Mouse (Mus musculus): ENCODE results near the gene Ptpa. TPM values are rescaled to one million over a fixed set of nuclear protein-coding genes. Genes with fewer than 3 reads are reported as not detected.

Gene Ptpa
- total RNA-seq, 2 experiments from 2014 or later = 163 to 169 TPM

DNA sequence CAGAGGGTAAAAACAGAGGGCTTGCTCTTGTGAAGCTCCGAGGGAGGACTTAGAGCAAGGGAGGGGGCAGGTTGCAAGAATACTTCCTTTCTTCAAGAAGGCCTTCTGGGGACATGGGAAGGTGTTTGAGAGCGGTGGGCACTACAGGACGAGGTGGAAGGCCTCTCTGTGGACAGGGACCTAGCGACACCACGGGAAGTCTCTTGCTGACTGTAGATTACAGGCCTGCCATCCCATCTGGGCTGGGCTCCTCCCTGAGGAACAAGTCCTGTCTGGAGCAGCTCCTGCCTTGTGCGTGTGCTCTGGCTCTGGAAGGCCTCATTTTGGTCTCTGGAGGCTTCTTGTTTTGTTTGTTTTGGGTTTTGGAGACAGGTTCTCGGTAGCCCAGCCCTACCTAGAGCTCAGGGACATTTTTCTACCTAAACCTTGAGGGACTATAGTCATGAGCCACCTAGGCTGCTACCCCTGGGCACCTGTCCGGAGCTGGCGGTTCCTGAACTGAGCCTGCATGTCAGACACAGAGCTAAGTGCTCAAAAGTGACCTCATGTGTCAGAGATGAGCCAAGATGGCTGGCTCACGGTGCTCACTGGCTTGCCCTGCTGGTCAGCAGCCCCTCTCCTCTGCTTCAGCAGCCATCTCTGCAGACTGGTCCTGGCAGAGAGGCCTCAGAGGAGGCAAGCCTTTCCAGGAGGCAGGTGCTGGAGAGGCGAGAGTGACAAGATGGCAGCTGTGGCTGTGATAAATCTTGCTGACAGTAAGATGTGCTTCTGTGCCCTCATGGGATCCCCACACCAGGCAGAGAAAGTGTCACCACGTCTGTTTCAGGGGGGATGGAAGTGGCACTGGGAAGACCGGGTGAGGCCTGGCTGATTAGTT is 40.5 kb downstream of the Ptpa start:
- no peak for DNase-seq (ENCODE audit: extremely low spot score in 1 of 2, low spot score in 1 of 2)

DNA sequence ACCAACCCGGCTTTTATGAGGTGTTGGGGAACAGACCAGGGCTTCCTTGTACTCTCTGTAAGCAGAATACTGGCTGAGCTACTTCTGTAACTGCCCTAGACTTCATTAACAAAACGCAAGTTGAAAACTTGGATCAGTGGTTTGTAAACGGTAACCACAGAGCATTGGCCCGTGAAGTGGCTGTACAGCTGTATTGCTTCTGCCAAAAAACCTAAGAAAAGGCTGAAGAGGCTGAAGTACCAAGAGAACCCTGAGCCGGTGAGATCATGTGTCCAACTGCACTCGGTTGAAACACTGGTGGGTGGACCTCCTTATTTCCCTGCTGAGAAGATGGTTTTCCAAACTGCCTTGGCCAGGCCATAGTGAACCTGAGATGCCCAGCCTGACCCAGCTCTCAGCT is 42.5 kb downstream of the Ptpa start:
- DNase-seq (ENCODE audit: extremely low spot score in 1 of 2, low spot score in 1 of 2) = no peak

DNA sequence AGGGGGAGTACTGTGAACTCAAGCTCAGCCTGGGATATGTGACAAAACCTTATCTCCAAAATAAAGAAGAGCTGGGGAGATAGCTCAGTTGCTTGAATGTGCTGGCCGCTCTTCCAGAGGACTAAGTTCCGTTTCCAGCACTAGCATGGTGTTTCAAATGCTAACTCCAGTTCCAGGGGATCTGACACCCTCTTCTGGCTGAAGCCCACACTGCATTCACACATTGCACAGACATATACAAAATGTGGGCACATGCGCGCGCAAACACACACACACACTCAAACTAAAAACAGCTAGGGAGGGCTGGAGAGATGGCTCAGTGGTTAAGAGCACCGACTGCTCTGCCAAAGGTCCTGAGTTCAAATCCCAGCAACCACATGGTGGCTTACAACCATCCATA is 43.4 kb downstream of the Ptpa start:
- DNase-seq (ENCODE audit: extremely low spot score in 1 of 2, low spot score in 1 of 2) = no peak

DNA sequence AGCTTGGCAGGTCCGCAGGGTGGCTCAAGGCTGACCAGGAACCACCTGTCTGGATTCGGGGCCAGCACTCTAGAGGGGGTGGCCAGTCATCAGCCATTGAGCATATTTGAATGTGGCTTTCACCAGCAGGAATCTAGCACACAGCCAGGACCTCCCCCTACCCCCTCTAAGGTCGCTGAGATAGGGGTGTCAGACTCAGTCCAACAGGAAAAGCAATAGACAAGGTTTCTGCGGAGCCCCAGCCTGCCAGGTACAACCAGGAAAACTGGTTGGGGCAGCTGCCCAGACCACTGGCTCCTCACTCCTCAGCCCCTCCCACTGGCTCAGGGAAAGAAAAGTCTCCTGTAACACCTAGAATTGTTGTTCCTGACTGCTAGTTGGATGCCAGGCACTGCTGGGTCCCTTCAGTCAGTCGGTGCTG is 47.5 kb downstream of the Ptpa start:
- DNase-seq (ENCODE audit: extremely low spot score in 1 of 2, low spot score in 1 of 2) = no peak

DNA sequence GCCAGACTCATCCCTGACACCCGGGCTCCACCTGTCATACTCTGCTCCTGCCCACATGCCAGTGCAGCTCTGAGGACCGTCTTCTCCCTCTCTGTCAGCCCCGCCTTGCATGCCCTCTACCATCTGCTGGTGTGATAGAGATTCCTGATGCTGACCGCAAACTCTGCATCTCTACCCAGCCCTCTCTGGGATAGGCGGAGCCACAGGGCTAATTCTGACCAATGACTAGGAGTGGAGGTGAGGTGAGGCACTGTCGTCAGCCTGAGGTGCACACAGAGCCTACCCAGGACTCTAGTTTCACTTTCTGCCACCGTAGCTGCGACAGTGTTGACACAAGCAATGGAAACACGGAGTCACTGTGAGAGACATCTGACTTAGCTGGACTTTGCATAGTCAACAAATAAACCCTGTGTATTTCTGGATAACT is 48.1 kb downstream of the Ptpa start:
- DNase-seq (ENCODE audit: extremely low spot score in 1 of 2, low spot score in 1 of 2) = no peak

DNA sequence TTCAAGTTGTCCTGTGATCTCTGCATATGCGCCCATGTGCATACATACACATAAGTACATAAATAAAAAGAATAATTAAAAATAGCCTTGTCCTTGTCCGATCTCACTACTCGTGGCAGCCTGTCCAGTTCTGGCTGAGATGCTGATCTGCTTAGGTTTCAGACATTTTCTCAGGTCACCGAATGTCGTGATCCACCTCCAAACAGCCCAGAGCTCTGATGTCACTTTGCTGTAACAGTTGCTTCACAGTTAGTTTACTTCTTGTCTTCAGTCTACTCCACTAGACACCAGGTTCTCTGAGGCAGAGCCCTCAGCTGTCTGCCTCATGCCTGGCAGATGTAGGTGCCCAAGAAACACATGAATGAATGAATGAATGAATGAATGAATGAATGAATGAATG is 48.6 kb downstream of the Ptpa start:
- DNase-seq (ENCODE audit: extremely low spot score in 1 of 2, low spot score in 1 of 2) = no peak

DNA sequence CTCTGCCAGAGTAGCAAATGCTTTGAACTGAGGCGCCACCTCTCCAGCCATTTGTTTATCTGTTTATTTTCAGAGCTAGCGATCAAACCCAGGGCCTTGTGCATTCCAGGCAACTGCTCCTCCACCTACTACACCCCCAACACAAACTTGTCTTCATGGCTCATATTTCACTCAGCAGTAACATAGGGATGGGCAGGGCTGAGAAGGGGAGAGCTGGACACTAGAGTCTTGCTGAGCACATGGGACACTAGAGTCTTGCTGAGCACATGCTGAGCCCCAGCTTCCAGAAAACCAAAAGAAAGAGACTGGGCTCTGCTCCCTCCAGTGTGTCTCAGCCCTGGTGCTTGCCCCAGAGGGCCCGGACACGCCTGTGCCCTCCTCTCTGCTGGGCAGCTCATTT is 50.9 kb downstream of the Ptpa start:
- DNase-seq (ENCODE audit: extremely low spot score in 1 of 2, low spot score in 1 of 2) = no peak

DNA sequence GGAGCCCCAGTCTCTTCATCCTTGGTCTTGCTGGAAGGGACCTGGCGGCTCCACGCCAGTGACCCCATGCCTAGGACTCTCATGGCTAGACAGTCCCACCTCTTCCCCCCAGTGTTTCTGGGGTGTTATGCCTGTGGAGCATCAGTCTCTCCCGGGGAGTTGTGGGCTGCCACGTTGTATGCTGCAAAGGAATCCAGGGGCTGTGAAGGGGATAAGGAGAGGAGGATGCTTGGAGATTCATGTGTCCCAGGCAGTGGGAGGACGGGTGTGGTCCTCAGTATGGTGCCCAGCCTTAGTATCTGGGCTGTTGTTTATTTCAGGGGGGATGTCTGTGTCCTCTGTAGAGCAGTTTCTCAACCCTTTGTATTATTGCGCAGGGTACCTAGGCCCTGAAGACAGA is 53.2 kb downstream of the Ptpa start:
- no peak for DNase-seq (ENCODE audit: extremely low spot score in 1 of 2, low spot score in 1 of 2)

DNA sequence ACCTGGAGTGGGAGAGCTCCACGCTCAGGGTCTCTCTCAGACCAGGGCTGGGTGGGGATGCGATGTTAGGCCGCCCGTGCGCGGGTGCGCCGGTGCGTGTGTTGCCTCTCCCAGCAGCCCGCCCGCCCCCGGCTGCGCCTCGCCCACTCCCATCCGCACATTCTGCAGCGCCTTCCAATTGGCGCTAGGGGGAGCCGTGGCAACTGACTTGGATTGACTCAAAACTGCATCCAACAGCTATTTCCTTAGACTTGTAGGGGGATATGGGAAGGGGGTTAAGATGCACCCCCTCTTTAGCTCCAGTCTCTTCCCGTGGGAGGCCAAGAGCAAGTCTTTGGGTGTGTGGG is 53.9 kb downstream of the Ptpa start:
- DNase-seq (ENCODE audit: extremely low spot score in 1 of 2, low spot score in 1 of 2) = peak; percentile 85

DNA sequence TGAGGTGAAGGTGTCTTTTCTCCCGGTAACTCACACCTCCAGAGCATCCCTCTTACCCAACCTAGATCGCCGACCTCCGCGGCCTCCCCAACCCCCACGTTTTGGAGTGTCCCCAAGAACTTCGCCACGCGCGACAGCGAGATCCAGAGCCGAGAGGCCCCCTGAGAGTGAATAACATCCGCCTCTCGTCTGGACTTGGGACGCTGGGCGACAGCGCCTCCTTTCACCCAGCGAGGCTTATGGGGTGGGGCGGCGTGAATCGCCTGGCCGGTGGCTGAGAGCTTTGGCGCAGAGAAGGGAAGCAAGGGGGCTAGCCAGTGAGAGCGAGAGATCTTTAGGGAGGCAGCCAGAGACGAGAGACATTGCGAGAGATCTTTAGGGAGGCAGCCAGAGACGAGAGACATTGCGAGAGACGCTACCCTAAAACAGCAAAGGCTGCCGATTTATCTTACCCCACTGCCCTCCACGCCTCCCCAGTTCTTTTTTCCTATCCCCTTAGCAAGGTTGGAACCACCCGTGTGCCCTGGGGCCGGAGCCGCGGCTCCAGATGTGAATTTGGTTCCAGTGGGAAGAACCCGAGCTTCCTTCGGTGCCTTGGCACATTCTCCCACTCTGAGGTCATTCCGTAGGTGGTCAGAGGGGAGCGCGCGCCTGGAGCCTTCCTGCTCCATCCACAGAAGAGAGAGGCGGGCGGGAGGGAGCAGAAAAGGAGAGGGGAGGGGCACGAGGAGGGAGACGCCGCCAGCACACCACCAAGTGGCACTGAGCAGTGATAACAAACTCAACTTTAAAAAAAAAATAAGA is 54.5 kb downstream of the Ptpa start:
- peak; percentile 35 to 52 for DNase-seq (ENCODE audit: extremely low spot score in 1 of 2, low spot score in 1 of 2)

DNA sequence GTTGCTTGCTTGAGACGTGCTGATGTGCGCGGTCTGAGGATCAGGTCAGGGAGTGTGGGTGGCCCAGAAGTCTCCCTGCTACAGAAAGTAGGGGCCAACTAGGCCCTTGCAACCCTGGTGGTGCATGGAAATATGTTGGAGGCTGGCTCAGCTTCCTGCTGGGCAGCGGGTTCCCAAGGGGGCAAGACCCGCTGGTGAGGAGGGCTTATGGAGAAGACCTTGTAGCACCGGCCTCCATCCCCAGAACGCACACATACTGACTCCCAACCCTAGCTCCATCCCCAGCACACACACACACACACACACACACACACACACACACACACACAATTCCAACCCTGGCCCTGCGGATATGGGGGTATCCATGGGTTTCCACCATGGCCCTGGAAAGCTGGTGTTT is 55.2 kb downstream of the Ptpa start:
- DNase-seq (ENCODE audit: extremely low spot score in 1 of 2, low spot score in 1 of 2) = no peak

DNA sequence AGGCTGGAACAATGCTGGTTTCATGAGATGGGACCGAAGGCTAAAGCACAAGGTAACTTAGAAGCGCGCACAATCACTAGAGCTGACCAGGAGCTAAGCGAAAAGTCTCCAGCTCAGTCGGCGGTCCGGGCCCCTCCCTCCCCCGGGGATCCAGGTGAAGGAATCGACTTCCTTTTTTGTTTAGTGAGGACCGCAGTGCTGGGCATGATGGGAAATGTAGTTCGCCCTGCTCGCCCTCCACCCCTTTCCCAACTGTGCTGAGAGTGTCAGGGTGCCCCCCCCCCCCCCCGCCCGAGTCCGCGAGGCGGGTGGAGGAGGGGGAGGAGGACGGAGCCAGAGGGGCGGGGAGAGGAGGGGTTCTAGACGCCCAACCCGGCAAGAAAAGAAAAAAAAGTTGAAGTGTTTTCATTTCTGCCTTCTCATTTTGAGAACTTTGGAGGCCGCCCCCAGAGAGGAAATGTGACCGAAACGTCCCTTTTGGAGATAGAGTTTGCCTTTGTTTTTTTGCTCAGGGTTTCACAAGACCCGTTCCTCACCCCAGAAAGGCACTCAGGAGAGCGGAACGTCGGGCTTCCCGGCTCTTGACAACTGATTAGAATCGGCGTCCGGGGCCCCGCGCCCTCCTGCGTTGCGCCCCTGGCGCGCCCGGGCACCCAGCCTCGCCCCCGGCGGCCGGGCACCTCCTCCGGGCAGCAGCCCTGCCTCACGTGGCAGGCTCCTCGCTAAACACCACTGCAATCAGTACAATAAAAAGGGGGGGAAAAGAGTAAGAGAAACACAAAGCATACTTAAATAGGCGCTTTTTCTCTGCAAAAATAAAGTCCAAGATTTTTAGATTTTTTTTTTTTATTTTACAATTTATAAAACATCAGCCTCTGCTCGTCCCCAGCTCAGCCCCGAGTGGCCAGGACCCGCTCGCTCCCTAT is 56.2 kb downstream of the Ptpa start:
- DNase-seq (ENCODE audit: extremely low spot score in 1 of 2, low spot score in 1 of 2) = peak; percentile 49 to 54

DNA sequence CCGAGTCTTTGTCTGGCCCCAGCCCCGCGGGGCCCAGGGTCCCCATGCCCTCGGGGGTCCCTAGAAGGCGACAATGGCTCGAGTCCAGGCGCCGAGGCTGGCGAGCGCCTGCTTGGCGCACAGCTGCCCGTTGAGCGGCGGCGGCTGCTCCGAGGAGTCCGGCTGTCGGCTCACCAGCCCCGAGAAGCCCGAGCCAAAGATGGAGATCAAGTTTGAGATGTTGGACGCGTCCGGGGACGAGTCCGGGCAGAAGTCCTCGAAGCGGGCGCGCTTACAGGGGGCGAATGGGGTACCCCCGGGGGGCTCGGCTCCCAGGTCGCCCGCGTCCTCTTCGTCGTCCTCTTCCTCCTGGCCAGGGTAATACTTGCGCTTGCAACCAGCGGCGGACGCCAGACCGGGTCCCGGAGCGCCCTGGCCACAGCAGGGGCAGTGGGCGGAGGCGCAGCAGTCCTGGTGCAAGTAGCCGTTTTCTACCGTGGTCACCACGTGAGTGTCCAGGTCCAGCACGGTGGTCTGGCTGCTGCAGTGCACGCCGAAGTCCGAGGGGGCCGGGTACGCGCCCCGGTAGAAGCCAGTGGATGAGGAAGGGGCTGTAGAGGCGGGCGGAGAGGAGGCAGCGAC is 57.0 kb downstream of the Ptpa start:
- peak; percentile 30 to 43 for DNase-seq (ENCODE audit: extremely low spot score in 1 of 2, low spot score in 1 of 2)

DNA sequence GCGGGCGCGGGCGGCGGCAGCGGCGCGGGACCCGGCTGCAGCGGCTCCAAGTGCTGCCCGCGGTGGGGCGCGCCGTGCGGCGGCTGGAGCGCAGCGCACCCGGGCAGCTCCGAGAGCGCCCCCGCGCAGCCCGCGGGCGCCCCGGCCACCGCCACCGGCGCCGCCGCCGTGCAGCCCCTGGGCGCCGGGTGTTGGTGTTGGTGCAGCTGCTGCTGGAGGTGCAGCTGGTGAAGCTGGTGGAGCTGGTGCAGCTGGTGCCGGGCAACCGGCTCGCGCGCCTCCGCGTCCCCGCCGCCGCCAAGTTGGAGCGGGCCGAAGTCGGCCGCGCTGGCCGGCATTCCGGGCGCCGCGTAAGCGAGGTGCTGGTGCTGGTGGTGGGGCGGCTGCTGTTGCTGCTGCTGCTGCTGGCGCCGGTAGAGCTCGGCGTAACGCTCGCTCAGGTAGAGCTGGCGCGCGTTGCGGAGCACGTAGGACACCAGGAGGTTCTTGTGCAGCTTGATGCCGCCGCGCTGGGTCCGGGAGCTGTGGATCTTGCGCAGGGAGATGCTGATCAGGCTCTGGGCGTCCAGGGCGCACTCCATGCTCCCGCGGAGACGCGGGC is 57.7 kb downstream of the Ptpa start:
- DNase-seq (ENCODE audit: extremely low spot score in 1 of 2, low spot score in 1 of 2) = peak in 1 of 2 experiments; percentile 26

DNA sequence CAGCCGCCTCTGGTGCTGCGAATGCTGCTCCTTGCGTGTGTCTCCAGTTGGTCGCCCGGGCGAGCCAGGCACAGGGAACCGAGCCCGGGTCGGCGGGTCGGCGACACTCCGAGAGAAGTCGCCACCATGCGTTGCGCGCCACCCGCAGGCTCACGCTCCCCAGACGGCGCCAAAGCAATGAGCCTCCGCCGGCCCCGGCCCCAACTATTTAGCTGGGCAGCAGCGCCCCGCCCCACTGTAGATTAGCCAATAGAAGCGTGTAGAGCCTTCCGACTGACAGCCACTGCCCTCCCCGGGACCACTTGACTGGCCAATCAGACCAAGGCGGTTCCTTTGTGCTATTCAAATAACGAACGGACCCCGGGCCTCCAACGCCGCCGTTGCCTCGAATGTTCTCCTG is 58.2 kb downstream of the Ptpa start, which contains the start of gene Ier5l:
Ier5l (minus strand) TSS at position 181 of the 400 bp plus-strand sequence.
- DNase-seq (ENCODE audit: extremely low spot score in 1 of 2, low spot score in 1 of 2) = peak; percentile 88 to 96

DNA sequence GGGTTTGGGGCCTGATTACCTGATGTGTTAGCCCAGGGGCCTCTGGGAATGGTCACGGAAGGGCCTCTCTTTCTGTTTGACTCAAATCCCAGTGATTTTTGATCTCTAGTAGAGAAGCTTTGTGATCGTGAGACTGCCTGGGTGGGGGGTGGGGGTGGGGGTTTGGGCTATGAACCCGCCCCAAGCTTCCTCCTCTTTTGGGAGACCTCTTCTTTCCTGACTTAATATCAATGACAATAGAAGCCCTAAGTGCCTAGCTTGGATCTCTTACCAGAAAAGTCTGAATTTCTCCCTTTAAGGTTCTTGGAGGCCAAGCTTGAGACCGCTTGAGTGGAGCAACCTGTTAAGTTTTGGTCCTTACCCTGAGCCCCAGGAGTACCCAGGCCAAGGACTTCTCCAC is 58.9 kb downstream of the Ptpa start:
- DNase-seq (ENCODE audit: extremely low spot score in 1 of 2, low spot score in 1 of 2) = no peak

DNA sequence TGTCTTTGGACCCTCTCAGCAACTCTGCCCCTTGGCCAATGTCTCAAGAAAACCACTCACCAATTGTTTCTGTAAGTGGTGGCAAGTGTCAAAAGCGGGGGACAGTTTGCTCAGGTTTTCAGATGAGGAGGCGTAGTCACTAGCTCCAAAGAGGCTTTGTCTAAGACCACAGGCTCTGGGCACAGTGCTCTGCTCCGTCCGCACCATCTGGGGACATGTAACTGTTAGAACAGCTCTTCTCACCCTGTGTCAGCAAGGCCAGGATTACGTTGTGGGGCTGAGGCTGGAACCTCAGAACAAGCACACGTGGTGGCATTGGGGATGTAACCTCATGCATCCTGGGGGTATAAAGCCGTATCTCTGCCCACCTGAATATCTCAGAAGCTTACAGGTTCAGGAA is 59.6 kb downstream of the Ptpa start:
- DNase-seq (ENCODE audit: extremely low spot score in 1 of 2, low spot score in 1 of 2) = no peak

DNA sequence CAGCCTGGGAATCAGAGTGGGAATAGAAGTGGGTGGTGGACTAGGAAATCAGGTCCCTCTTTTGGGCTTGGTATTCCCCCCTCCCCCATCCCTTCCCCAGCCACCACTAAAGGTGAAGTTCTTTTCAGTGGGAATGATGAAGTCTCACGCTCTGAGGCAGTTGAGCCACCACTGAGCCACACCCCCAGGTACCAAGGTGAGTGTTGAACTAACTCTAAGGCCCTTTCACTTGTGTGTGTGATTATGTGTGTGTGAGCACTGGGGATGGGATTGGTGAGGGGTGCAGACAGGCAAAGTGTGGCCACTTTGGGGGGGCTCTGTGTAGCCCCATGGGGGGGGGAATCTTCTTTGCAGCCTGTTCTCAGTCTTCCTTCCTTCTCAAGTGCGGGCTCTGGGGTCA is 60.4 kb downstream of the Ptpa start:
- DNase-seq (ENCODE audit: extremely low spot score in 1 of 2, low spot score in 1 of 2) = no peak

DNA sequence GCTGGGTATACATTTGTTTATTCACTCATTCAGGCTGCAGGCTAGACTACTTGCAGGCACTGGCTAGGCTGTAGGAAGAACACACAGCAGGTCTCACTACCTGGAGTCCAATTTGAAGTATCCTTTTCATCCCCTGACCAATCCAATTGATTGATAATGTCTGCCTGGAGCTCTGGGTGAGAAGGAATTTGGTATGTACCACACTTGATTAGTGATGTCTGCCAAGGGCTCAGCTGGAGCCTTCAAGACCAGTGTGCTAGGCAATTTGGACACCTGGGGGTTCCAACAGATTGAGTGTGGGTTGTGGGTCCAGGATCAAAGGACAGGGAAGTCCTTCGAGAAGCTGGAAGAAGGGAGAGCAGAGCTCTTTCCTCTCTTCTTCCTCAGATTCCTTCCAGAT is 62.7 kb downstream of the Ptpa start:
- no peak for DNase-seq (ENCODE audit: extremely low spot score in 1 of 2, low spot score in 1 of 2)

DNA sequence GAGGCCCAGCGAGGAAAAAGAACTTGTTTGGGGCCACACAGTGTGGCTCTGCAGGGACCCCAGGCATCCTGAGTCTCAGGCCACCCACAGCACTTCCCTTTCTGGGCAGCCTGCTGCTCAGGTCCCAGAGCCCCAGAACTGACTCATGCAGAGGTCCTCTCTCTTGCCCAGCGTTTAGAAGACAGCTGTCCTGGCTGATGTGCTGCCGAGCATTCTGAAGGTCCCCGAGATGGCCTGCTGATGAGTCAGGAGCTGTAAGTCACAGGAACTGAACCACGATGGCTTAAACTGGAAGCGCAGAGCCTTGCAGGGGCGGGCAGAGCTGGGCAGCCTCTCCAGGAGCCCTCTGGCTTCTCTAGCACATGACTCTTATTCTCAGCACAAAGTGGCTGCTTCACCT is 71.8 kb downstream of the Ptpa start:
- DNase-seq (ENCODE audit: extremely low spot score in 1 of 2, low spot score in 1 of 2) = no peak
